Mouse (Mus musculus): ENCODE results near the gene Glcci1.

The Glcci1 gene

GRCm38 (mm10) chr6:8509551-8509950 lies at the start of gene Glcci1:
Glcci1 (plus strand) TSS chr6:8509600.
- DNase-seq: peak; percentile 83 to 89

- no peak for DNase-seq
Measured at GRCm38 (mm10) chr6:8462447-8462846, 47.0 kb upstream of the Glcci1 start.

GRCm38 (mm10) chr6:8465388-8465787 lies 44.0 kb upstream of the Glcci1 start:
- DNase-seq: no peak

GRCm38 (mm10) chr6:8465985-8466384 lies 43.4 kb upstream of the Glcci1 start:
- no peak for DNase-seq

- no peak for DNase-seq
Measured at GRCm38 (mm10) chr6:8467667-8468337, 41.6 kb upstream of the Glcci1 start.

GRCm38 (mm10) chr6:8469918-8470317 lies 39.5 kb upstream of the Glcci1 start:
- DNase-seq: no peak

GRCm38 (mm10) chr6:8472125-8472524 lies 37.3 kb upstream of the Glcci1 start:
- no peak for DNase-seq

GRCm38 (mm10) chr6:8472915-8473314 lies 36.5 kb upstream of the Glcci1 start:
- no peak for DNase-seq

GRCm38 (mm10) chr6:8473498-8473897 lies 35.9 kb upstream of the Glcci1 start:
- peak in 1 of 2 experiments; percentile 5 for DNase-seq

- DNase-seq: no peak
Measured at GRCm38 (mm10) chr6:8474316-8474715, 35.1 kb upstream of the Glcci1 start.

- DNase-seq: no peak
Measured at GRCm38 (mm10) chr6:8474820-8475219, 34.6 kb upstream of the Glcci1 start.

- no peak for DNase-seq
Measured at GRCm38 (mm10) chr6:8479176-8479575, 30.2 kb upstream of the Glcci1 start.

- no peak for DNase-seq
Measured at GRCm38 (mm10) chr6:8484437-8485275, 24.7 kb upstream of the Glcci1 start.

GRCm38 (mm10) chr6:8485414-8486175 lies 23.8 kb upstream of the Glcci1 start:
- DNase-seq: no peak

- DNase-seq: no peak
Measured at GRCm38 (mm10) chr6:8486391-8487043, 22.9 kb upstream of the Glcci1 start.

GRCm38 (mm10) chr6:8487044-8487853 lies 22.2 kb upstream of the Glcci1 start:
- no peak for DNase-seq

GRCm38 (mm10) chr6:8488249-8488648 lies 21.2 kb upstream of the Glcci1 start:
- DNase-seq: no peak

- no peak for DNase-seq
Measured at GRCm38 (mm10) chr6:8489266-8489665, 20.1 kb upstream of the Glcci1 start.

- no peak for DNase-seq
Measured at GRCm38 (mm10) chr6:8489938-8490585, 19.3 kb upstream of the Glcci1 start.

GRCm38 (mm10) chr6:8492248-8492647 lies 17.2 kb upstream of the Glcci1 start:
- no peak for DNase-seq

GRCm38 (mm10) chr6:8495109-8495826 lies 14.1 kb upstream of the Glcci1 start:
- no peak for DNase-seq

Measured in cerebellum, postnatal 14 days (tissue).